Mouse (Mus musculus): Measurements from ENCODE around the gene Cdk14.

DNA sequence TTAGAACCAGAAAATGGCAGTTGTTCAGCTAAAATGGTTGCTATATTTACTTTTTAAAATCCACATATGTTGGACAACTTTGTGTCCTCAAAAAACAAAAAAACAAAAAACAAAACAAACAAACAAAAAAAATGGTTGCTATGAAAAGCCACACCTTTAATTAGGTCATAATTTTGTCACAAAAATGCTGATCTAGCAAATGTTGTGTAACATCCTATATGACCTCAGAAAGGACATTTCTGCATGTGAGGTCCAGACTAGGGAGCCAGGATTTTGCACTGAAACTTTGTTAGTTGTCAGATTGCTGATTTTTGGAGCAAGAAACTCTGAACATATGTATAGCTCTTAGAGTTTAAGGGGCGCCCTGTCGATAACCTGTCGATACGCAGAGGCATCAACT lies 3.0 kb upstream of the Cdk14 start:
- TF ChIP-seq EP300 (IDR thresholded peaks at IDR 0.05; ENCODE audit: low read depth) (no peak), CTCF (IDR thresholded peaks at IDR 0.05; ENCODE audit: low read depth) (no peak)
